Mouse (Mus musculus) embryonic fibroblast, embryonic 13.5 days (primary cell): ENCODE results near the gene Cfap100.

Source experiments
- CTCF ChIP-seq: IDR thresholded peaks from 2 replicates; pipeline ENCODE4 v1.5.1; 2011; ENCODE audit warnings: mild to moderate bottlenecking, control low read depth, low read length, moderate library complexity, borderline replicate concordance; ENCODE audit not compliant: insufficient read depth
- POLR2A ChIP-seq: IDR thresholded peaks from 2 replicates; pipeline ENCODE4 v1.6.1; 2011; ENCODE audit warnings: low read depth, mild to moderate bottlenecking, control low read depth, low read length, moderate library complexity

GRCm38 (mm10) chr6:90426003-90426402 is 2.6 kb downstream of the Cfap100 start:
- TF ChIP-seq CTCF (no peak), POLR2A (no peak)
